Mouse (Mus musculus) ES-E14 (cell line): ENCODE results near the gene Spout1. TPM values are rescaled to one million over a fixed set of nuclear protein-coding genes. Genes with fewer than 3 reads are reported as not detected.

Source experiments
- DNase-seq: peaks from one replicate; pipeline ENCODE4 v3.0.0-alpha.2; 2013; ENCODE audit warnings: low read depth, low spot score
- H3K27ac ChIP-seq: 2 replicates; pipeline ENCODE4 v1.5.1; 2012; ENCODE audit warnings: low read depth, mild to moderate bottlenecking, low read length, moderate library complexity, mixed read lengths; ENCODE audit not compliant: poor library complexity, insufficient read depth, severe bottlenecking
- H3K36me3 ChIP-seq: 2 replicates; pipeline ENCODE4 v1.6.1; 2012; ENCODE audit warnings: mild to moderate bottlenecking, low read length, moderate library complexity, mixed read lengths; ENCODE audit not compliant: control insufficient read depth, poor library complexity, insufficient read depth, severe bottlenecking
- H3K4me1 ChIP-seq, 2 experiments: fragments of 150-350 bp in 1 of 2; sonication (generic) in 1 of 2; 2 replicates each; pipeline ENCODE4 v1.6.1; 2012; ENCODE audit warnings: low read length in 2 of 2, mild to moderate bottlenecking in 1 of 2, mixed read lengths in 1 of 2; ENCODE audit not compliant: control insufficient read depth in 2 of 2, insufficient read depth in 2 of 2, poor library complexity in 1 of 2
- H3K4me3 ChIP-seq, 2 experiments: fragments of 150-350 bp in 1 of 2; sonication (generic) in 1 of 2; 2 replicates each; pipeline ENCODE4 v1.5.1; 2012; ENCODE audit warnings: low read length in 2 of 2, low read depth in 1 of 2, mild to moderate bottlenecking in 1 of 2, mixed read lengths in 1 of 2; ENCODE audit not compliant: insufficient read depth in 1 of 2, poor library complexity in 1 of 2, severe bottlenecking in 1 of 2
- H3K9ac ChIP-seq: 2 replicates; pipeline ENCODE4 v1.6.1; 2012; ENCODE audit warnings: low read depth, mild to moderate bottlenecking, low read length, mixed read lengths; ENCODE audit not compliant: poor library complexity, insufficient read depth, severe bottlenecking
- H3K9me3 ChIP-seq: fragments of 150-350 bp; sonication (generic); 2 replicates; pipeline ENCODE4 v1.6.1; 2012; ENCODE audit warnings: low read depth, mild to moderate bottlenecking, low read length; ENCODE audit not compliant: control insufficient read depth, insufficient read depth
- CHD2 ChIP-seq: IDR thresholded peaks from 2 replicates; pipeline ENCODE4 v1.6.1; 2014; ENCODE audit warnings: mild to moderate bottlenecking, low read depth, low read length, inconsistent platforms
- HCFC1 ChIP-seq: IDR thresholded peaks from 2 replicates; pipeline ENCODE4 v1.6.1; 2012; ENCODE audit warnings: low read length, inconsistent platforms, borderline replicate concordance; ENCODE audit not compliant: insufficient read depth
- MAFK ChIP-seq: IDR thresholded peaks from 2 replicates; pipeline ENCODE4 v1.6.1; 2014; ENCODE audit warnings: mild to moderate bottlenecking, low read depth, low read length, inconsistent platforms; ENCODE audit not compliant: insufficient read depth
- ZC3H11A ChIP-seq: IDR thresholded peaks from 2 replicates; pipeline ENCODE4 v1.6.1; 2012; ENCODE audit warnings: low read depth, mild to moderate bottlenecking, inconsistent platforms, low read length, borderline replicate concordance
- ZNF384 ChIP-seq: IDR thresholded peaks from 2 replicates; pipeline ENCODE4 v1.6.1; 2012; ENCODE audit warnings: low read depth, low read length, inconsistent platforms
- in situ Hi-C, 2 experiments: fragments of 600-800 bp; cut with MboI; formaldehyde crosslinking; loops; one replicate each; pipeline ENCODE4 v1.15.1; 2025; ENCODE audit warnings: low sequenced_read_pairs in 2 of 2, inconsistent platforms in 1 of 2; ENCODE audit not compliant: unreplicated experiment in 2 of 2
- total RNA-seq: library from RNA; depleted of rRNA; stranded (reverse); fragments of 300-350 nt; gene quantifications from 2 replicates; pipeline ENCODE4 v1.2.3, GENCODE M21; 2012

The Spout1 gene
- total RNA-seq, 1 experiment = 46.5 TPM

GRCm38 (mm10) chr2:30212951-30213350, 34.7 kb upstream of the Spout1 start:
- DNase-seq = no peak
- Histone ChIP-seq H3K36me3 (no peaks in the 10 kb centered on the region), H3K4me1 (peaks cover 2 to 9% of the 10 kb centered on the region in 2 experiments; a peak in 1 of 4 replicates), H3K27ac (no peak overlapping the region), H3K9me3 (peaks cover 4% of the 10 kb centered on the region; the same call in 1 of the 2 replicates), H3K9ac (no peak overlapping the region), H3K4me3 (no peak overlapping the region)
- in situ Hi-C loops = no loop called here
- TF ChIP-seq ZC3H11A (no peak), CHD2 (no peak), MAFK (no peak), ZNF384 (no peak), HCFC1 (no peak)

- H3K36me3 ChIP-seq = no peaks in the 10 kb centered on the region
- no peak for DNase-seq
- no peak overlapping the region for H3K27ac ChIP-seq
- no peak overlapping the region for H3K4me3 ChIP-seq
- peaks cover 2 to 9% of the 10 kb centered on the region in 2 experiments; a peak in 1 of 4 replicates for H3K4me1 ChIP-seq
- no peak for TF ChIP-seq ZC3H11A
- TF ChIP-seq CHD2 = no peak
- TF ChIP-seq MAFK = no peak
- TF ChIP-seq HCFC1 = no peak
- no peak for TF ChIP-seq ZNF384
- no peak overlapping the region for H3K9ac ChIP-seq
- in situ Hi-C loops = no loop called here
- H3K9me3 ChIP-seq = peaks cover 3% of the 10 kb centered on the region; the same call in 1 of the 2 replicates
Measured at GRCm38 (mm10) chr2:30212169-30212545, 33.9 kb upstream of the Spout1 start.

- in situ Hi-C loops = no loop called here
- peaks cover 2 to 9% of the 10 kb centered on the region in 2 experiments; a peak in 1 of 4 replicates for H3K4me1 ChIP-seq
- no peak overlapping the region for H3K4me3 ChIP-seq
- no peaks in the 10 kb centered on the region for H3K36me3 ChIP-seq
- H3K9ac ChIP-seq = no peak overlapping the region
- no peak for TF ChIP-seq HCFC1
- no peak for TF ChIP-seq CHD2
- no peak for TF ChIP-seq ZNF384
- TF ChIP-seq ZC3H11A = no peak
- TF ChIP-seq MAFK = no peak
- no peak overlapping the region for H3K27ac ChIP-seq
- no peaks in the 10 kb centered on the region; the same call in 1 of the 2 replicates for H3K9me3 ChIP-seq
- DNase-seq = no peak
Measured at GRCm38 (mm10) chr2:30211408-30212168, 33.3 kb upstream of the Spout1 start.

GRCm38 (mm10) chr2:30207886-30208285, 29.6 kb upstream of the Spout1 start:
- H3K4me3 ChIP-seq = no peak overlapping the region
- peaks cover 4 to 14% of the 10 kb centered on the region in 2 experiments; a peak in 2 of 4 replicates for H3K4me1 ChIP-seq
- H3K36me3 ChIP-seq = no peaks in the 10 kb centered on the region
- no peaks in the 10 kb centered on the region for H3K9me3 ChIP-seq
- no peak for TF ChIP-seq ZC3H11A
- no peak for TF ChIP-seq HCFC1
- no peak for TF ChIP-seq MAFK
- TF ChIP-seq CHD2 = no peak
- TF ChIP-seq ZNF384 = no peak
- H3K9ac ChIP-seq = no peak overlapping the region
- H3K27ac ChIP-seq = no peak overlapping the region
- no peak for DNase-seq
- in situ Hi-C loops = no loop called here
